Mouse (Mus musculus) left cerebral cortex, adult 18-20 months (tissue): Measurements from ENCODE around the gene Hoxa3. TPM values are rescaled to one million over a fixed set of nuclear protein-coding genes. Genes with fewer than 3 reads are reported as not detected.
A peak's percentile ranks its signal among the peaks of the same experiment; 100 is the strongest.

ENCODE experiments used
- DNase-seq, 2 experiments: peaks; one replicate each; pipeline ENCODE4 v3.0.0; 2021 to 2022; ENCODE audit warnings: low spot score in 2 of 2, mixed read lengths in 1 of 2
- total RNA-seq, 2 experiments: library from RNA; stranded (reverse); gene quantifications; 2 replicates each; pipeline ENCODE4 v1.2.3; 2021

The Hoxa3 gene
- total RNA-seq, 2 experiments from 2014 or later: not detected

- DNase-seq: no peak
Observed at GRCm38 (mm10) chr6:52232984-52233545, 19.9 kb upstream of the Hoxa3 start.

GRCm38 (mm10) chr6:52232568-52232965, 19.4 kb upstream of the Hoxa3 start:
- DNase-seq: no peak

DNA sequence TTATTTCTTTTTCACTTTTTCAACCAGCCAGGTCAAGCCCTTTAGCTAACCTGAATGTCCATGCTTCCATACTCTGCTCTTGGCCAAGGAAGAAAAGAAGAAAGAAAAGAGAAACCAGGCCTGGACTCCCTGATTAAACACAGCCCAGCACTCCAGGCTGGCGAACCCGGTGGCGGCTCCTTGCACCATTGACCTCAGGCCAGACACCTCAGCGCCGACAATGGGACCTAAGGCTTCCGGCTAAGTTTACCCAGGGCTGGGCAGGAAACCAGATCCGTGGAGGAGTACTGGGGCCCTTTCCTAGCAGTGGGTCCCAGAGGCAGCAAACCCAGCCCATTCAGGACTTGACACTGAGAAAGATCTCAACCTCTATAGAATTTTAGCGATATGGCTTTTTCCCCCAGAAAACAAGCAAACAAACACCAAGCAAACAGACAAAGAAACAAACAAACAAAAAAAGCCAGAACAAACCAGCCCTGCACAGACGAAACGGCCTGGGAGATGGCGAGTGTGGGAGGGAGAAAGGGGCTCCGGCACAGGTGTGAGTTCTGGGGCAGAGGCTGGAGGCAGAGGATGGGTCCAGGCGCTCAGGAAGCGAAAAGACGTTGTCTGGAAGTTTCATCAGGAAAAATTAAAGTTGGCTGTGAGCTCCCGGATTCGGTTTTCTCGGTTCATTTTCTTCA, 18.9 kb upstream of the Hoxa3 start:
- DNase-seq: no peak

GRCm38 (mm10) chr6:52230516-52231165, 17.5 kb upstream of the Hoxa3 start, which contains the start of gene Hoxa9:
TSS of gene Hoxa9 (minus strand) at chr6:52231089.
- DNase-seq: no peak

- DNase-seq: no peak
Observed at GRCm38 (mm10) chr6:52229558-52230416, 16.7 kb upstream of the Hoxa3 start.

- DNase-seq: no peak
Observed at GRCm38 (mm10) chr6:52228475-52229465, 15.6 kb upstream of the Hoxa3 start.

GRCm38 (mm10) chr6:52227470-52228222, 14.5 kb upstream of the Hoxa3 start:
- DNase-seq: no peak

- no peak for DNase-seq
Observed at GRCm38 (mm10) chr6:52226569-52227257, 13.6 kb upstream of the Hoxa3 start.

- no peak for DNase-seq
Observed at GRCm38 (mm10) chr6:52225612-52226568, 12.8 kb upstream of the Hoxa3 start.

DNA sequence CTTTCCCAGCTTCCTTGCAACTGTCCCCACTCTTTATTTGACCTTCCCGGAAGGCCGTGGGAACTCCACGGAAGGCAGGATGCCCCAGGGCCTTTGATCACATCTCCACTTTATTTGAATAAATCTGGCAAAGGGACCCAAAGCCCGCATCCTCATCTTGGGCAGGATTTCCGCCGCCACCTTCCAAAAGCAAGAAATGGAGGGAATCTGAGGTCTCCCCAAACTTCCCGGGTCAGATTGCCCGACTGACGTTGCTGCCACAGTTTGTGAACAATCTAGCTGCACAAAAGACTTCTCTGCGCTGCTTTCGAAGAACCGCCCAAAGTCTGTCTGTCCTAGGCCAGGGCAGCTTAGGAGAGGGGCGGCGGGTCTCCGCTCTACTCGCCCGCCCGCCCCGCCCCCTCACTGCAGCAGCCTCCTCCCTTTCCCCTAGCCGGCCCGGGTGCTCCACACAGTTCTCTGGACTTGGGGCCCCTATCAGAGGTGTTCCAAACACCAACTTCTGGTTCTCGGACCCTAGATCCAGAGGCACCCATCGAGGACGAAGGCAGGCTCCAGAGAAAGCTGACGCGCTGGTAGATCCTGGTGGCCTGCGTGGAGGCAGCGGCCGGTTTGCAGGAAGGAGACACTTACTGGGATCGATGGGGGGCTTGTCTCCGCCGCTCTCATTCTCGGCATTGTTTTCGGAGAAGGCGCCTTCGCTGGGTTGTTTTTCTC, 11.9 kb upstream of the Hoxa3 start:
- DNase-seq: no peak

GRCm38 (mm10) chr6:52223939-52224760, 11.0 kb upstream of the Hoxa3 start:
- no peak for DNase-seq

- no peak for DNase-seq
Observed at GRCm38 (mm10) chr6:52222729-52223128, 9.6 kb upstream of the Hoxa3 start.

- DNase-seq: no peak
Observed at GRCm38 (mm10) chr6:52221993-52222685, 9.0 kb upstream of the Hoxa3 start.

DNA sequence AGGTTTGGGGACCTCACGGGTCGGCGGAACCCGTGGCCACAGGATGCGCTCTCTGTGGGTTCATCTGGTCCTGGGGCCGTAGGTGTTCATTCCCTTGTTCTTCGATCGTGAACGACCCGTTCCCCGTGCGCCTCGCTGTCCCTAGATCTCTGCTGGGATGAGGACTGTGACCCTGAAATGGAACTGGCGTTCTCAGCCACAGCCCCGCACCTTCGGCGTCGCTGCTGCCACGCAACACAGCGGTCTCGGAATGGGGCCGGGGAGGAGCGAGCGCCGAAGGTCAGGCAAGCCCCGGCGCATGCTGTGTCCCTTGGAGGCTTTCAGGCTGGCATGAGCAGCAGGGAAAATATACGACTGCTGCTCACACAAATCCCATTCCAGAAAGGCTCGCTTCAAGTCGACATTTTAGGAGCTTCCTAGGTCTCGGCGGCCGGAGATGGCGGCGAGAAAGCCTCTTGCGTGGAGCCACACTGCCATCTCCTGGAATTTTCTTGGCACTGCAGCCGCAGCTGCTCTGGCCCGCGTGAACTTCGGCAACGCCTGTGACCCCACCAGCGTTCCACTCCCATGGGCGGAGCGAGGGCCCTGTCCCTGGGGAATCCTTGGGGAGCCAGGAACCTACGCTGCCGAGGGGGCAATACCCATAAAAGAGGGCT, 8.3 kb upstream of the Hoxa3 start, which contains the start of gene Hoxa7:
Gene Hoxa7 (minus strand): TSS at position 518 of the 656 bp plus-strand sequence.
- peak; percentile 77 to 80 for DNase-seq

DNA sequence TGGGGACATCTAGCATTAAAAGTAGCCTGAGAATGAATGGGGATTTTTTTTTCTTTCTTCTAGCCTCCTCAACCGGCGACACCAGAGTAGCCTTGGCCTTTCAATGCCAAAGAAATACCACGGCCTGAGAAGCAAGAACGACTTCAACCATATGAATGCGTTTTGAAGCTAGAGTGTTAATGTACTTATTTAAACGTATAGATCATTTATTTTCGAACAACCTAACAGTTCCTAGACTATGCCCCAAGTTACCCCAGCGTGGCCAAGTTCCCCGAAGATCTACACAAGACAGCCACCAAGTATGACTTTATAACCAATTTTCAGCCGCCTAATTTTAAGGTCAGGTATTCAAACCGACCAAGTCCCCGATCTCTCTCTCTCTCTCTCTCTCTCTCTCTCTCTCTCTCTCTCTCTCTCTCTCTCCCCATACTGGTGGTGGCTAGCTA, 7.8 kb upstream of the Hoxa3 start:
- no peak for DNase-seq
